Mouse (Mus musculus) thymus, adult 2 months (tissue): ENCODE data around the gene Harbi1. TPM values are rescaled to one million over a fixed set of nuclear protein-coding genes. Genes with fewer than 3 reads are reported as not detected.

Experiments
- DNase-seq: peaks from one replicate; pipeline ENCODE4 v3.0.0; 2021
- H3K27ac ChIP-seq: fragments of 200-500 bp; 2 replicates; pipeline ENCODE4 v1.5.1; 2012; ENCODE audit warnings: low read length, control low read depth; ENCODE audit not compliant: control insufficient read depth, insufficient read depth
- H3K27me3 ChIP-seq: fragments of 200-500 bp; 2 replicates; pipeline ENCODE4 v1.6.1; 2012; ENCODE audit warnings: mild to moderate bottlenecking, low read length, moderate library complexity, mixed read lengths; ENCODE audit not compliant: control insufficient read depth, insufficient read depth
- H3K36me3 ChIP-seq: fragments of 200-500 bp; 2 replicates; pipeline ENCODE4 v1.6.1; 2012; ENCODE audit warnings: mild to moderate bottlenecking, low read length, moderate library complexity; ENCODE audit not compliant: control insufficient read depth, insufficient read depth
- H3K4me1 ChIP-seq: fragments of 200-500 bp; replicated peaks from 2 replicates; pipeline ENCODE4 v1.6.1; 2012; ENCODE audit warnings: low read length; ENCODE audit not compliant: control insufficient read depth, insufficient read depth
- H3K4me3 ChIP-seq: fragments of 200-500 bp; 2 replicates; pipeline ENCODE4 v1.5.1; 2012; ENCODE audit warnings: mild to moderate bottlenecking, low read length, control low read depth, moderate library complexity; ENCODE audit not compliant: control insufficient read depth, insufficient read depth
- CTCF ChIP-seq: fragments of 200-500 bp; IDR thresholded peaks from 2 replicates; pipeline ENCODE4 v1.5.1; 2012; ENCODE audit warnings: mild to moderate bottlenecking, control low read depth, low read length, moderate library complexity, borderline replicate concordance; ENCODE audit not compliant: control insufficient read depth, poor library complexity, insufficient read depth; ENCODE audit errors: extremely low read depth
- POLR2A ChIP-seq: fragments of 200-500 bp; IDR thresholded peaks from 2 replicates; pipeline ENCODE4 v1.6.1; 2012; ENCODE audit warnings: mild to moderate bottlenecking, low read length, control low read depth, moderate library complexity; ENCODE audit not compliant: control insufficient read depth, poor library complexity, insufficient read depth; ENCODE audit errors: extremely low read depth
- whole genome bisulfite sequencing: fragments of 180-500 bp; shearing (Covaris S2); methylation state at CpG from one replicate; pipeline ENCODE4 v1.1.7; 2018; 5-methylcytosine and 5-hydroxymethylcytosine counted together
- polyA plus RNA-seq: library from polyadenylated mRNA; depleted of rRNA; stranded (reverse); fragments of >200 nt; gene quantifications from 2 replicates; pipeline ENCODE4 v1.2.3, GENCODE M21; 2012; rRNA removed

Gene Harbi1
- polyA plus RNA-seq, 1 experiment = 4.4 TPM

- WGBS = 83% methylated on average over 2 of the region's 2 CpGs
- no peak overlapping the region for H3K4me3 ChIP-seq
- no peaks in the 10 kb centered on the region for H3K36me3 ChIP-seq
- H3K27ac ChIP-seq = no peak overlapping the region
- TF ChIP-seq POLR2A (no peak), CTCF (no peak)
- H3K27me3 ChIP-seq = no peaks in the 10 kb centered on the region
- H3K4me1 ChIP-seq = no peaks in the 10 kb centered on the region
- DNase-seq = no peak
Measured at GRCm38 (mm10) chr2:91749811-91750261, 39.2 kb downstream of the Harbi1 start.

Other genes starting within 250 kb of the Harbi1 start
- 20.9 and 24.0 TPM in 2 replicates for gene Ckap5, start 184.1 kb upstream of the Harbi1 start, polyA plus RNA-seq
- gene F2, start 74.4 kb upstream of the Harbi1 start, polyA plus RNA-seq = 0.62 and 5.1 TPM in 2 replicates
- gene Zfp408, start 61.1 kb upstream of the Harbi1 start, polyA plus RNA-seq = 52.2 and 62.6 TPM in 2 replicates
- 185 and 191 TPM in 2 replicates for gene Arhgap1, start 61.0 kb upstream of the Harbi1 start, polyA plus RNA-seq
- gene Atg13, start 276 bp upstream of the Harbi1 start, polyA plus RNA-seq = 50.4 and 50.7 TPM in 2 replicates
- gene Ambra1, start 19.3 kb downstream of the Harbi1 start, polyA plus RNA-seq = 35.0 and 41.7 TPM in 2 replicates
- 0.80 and 0.87 TPM in 2 replicates for gene Chrm4, start 216.4 kb downstream of the Harbi1 start, polyA plus RNA-seq
- 12.0 and 17.7 TPM in 2 replicates for gene Mdk, start 221.4 kb downstream of the Harbi1 start, polyA plus RNA-seq
- 0.08 TPM in 1 of 2 replicates, not detected in the other for gene Gm9821, start 234.9 kb downstream of the Harbi1 start, polyA plus RNA-seq